Comparison of ENCODE assay signal across 18 mouse cellular contexts in the genomic region with DNA sequence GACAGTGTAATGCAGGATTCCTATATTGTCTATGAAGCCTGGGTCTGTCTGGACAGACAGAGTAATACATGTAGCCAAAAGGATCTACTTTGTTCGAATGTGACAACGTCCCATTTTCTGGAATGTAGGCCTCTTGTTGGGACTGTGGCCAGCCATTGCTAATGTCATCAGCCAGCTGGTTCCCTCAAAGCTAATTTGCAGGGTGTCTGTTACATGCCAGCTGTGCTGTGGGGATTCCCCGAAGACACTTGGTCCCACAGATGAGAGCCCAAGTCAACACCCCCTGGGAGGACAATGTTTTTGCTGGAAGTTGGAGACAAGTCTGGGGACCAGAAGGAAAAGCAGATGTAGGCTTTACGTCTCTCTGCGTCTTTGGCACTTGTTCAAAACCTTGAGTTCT. TPM values are rescaled to one million over a fixed set of nuclear protein-coding genes. Genes with fewer than 3 reads are reported as not detected.
DNase-seq lines count a peak whose midpoint lies in the region; ATAC-seq lines count a peak whose summit lies in the region.
"Had no signal": no experiment of that assay in that cellular context is flagged by ENCODE, and none has a peak within 500 bp of the region (broad histone marks: within the 10 kb centered on the region; RNA-seq: fewer than 3 reads in every experiment).

No protein-coding gene starts in this region.

- H3K9ac ChIP-seq in embryonic facial prominence, embryonic 14.5 days (ENCODE audit: low read depth, low read length) = no peak overlapping the region
- H3K9ac ChIP-seq: intestine, embryonic 15.5 days; limb, embryonic 15.5 days had no signal

- no peak overlapping the region for H3K4me2 ChIP-seq in embryonic facial prominence, embryonic 14.5 days (ENCODE audit: low read depth, low read length)
- H3K4me2 ChIP-seq: intestine, embryonic 15.5 days; limb, embryonic 15.5 days had no signal

- no peaks in the 10 kb centered on the region for H3K27me3 ChIP-seq in embryonic facial prominence, embryonic 14.5 days (replicated peaks; ENCODE audit: control insufficient read depth, insufficient read depth, low read length)
- H3K27me3 ChIP-seq in embryonic facial prominence, embryonic 10.5 days (replicated peaks; ENCODE audit: low read depth, poor library complexity, severe bottlenecking) = no peaks in the 10 kb centered on the region
- H3K27me3 ChIP-seq: intestine, embryonic 15.5 days; limb, embryonic 15.5 days had no signal

- no peaks in the 10 kb centered on the region for H3K36me3 ChIP-seq in embryonic facial prominence, embryonic 14.5 days (ENCODE audit: control insufficient read depth, insufficient read depth, low read length)
- no peaks in the 10 kb centered on the region for H3K36me3 ChIP-seq in embryonic facial prominence, embryonic 10.5 days (replicated peaks)
- H3K36me3 ChIP-seq: forebrain, embryonic 10.5 days; heart, embryonic 10.5 days; hindbrain, embryonic 10.5 days; intestine, embryonic 15.5 days; limb, embryonic 15.5 days had no signal

- WGBS in embryonic facial prominence, embryonic 14.5 days = 78% methylated on average over 5 of the region's 5 CpGs
- WGBS in embryonic facial prominence, embryonic 10.5 days = 94% methylated on average over 5 of the region's 5 CpGs

- H3K4me1 ChIP-seq in embryonic facial prominence, embryonic 14.5 days (ENCODE audit: control insufficient read depth, insufficient read depth, low read length) = no peaks in the 10 kb centered on the region
- 0 out of 2 replicates have a peak, but pooled peaks cover 3% of the 10 kb centered on the region for H3K4me1 ChIP-seq in embryonic facial prominence, embryonic 10.5 days
- H3K4me1 ChIP-seq: forebrain, embryonic 10.5 days; heart, embryonic 10.5 days; hindbrain, embryonic 10.5 days; intestine, embryonic 15.5 days; limb, embryonic 15.5 days had no signal

- H3K4me3 ChIP-seq in embryonic facial prominence, embryonic 14.5 days (ENCODE audit: low read depth, low read length) = no peak overlapping the region
- H3K4me3 ChIP-seq in embryonic facial prominence, embryonic 10.5 days = no peak overlapping the region
- H3K4me3 ChIP-seq: forebrain, embryonic 10.5 days; gastrocnemius, adult 2 months; heart, embryonic 10.5 days; hindbrain, embryonic 10.5 days; intestine, embryonic 15.5 days; limb, embryonic 15.5 days had no signal

- no peak overlapping the region for H3K27ac ChIP-seq in embryonic facial prominence, embryonic 14.5 days (replicated peaks; ENCODE audit: low read depth, low read length)
- no peak overlapping the region for H3K27ac ChIP-seq in embryonic facial prominence, embryonic 10.5 days (replicated peaks)
- H3K27ac ChIP-seq: forebrain, embryonic 10.5 days; gastrocnemius, adult 2 months; heart, embryonic 10.5 days; hindbrain, embryonic 10.5 days; intestine, embryonic 15.5 days; limb, embryonic 15.5 days had no signal

- ATAC-seq in embryonic facial prominence, embryonic 14.5 days (ENCODE audit: low read depth) = peak; percentile 44; the same call in 1 of the 2 replicates
- ATAC-seq in megakaryocyte progenitor cell, adult 5-6 weeks (replicated peaks; ENCODE audit: poor library complexity) = no peak
- ATAC-seq: intestine, embryonic 15.5 days had no signal

- peak; percentile 33 for DNase-seq in embryonic facial prominence, embryonic 14.5 days (ENCODE audit: low spot score)
- no peak for DNase-seq in embryonic facial prominence, embryonic 10.5 days (ENCODE audit: low spot score)
- peak; percentile 46 to 55 for DNase-seq in kidney, postnatal 4 days
- DNase-seq in kidney, adult 11 months = no peak
- DNase-seq in layer of hippocampus, adult 18-20 months (ENCODE audit: low spot score in 2 of 2) = peak; percentile 53 to 61
- peak; percentile 5 for DNase-seq in lung, postnatal 25 days (ENCODE audit: low spot score)
- no peak for DNase-seq in ovary, adult 18-20 months (ENCODE audit: low spot score)
- DNase-seq: adrenal gland, adult 8-10 months; gastrocnemius, adult 2 months; midbrain, embryonic 14.5 days; thymus, postnatal 14 days had no signal

- no peaks in the 10 kb centered on the region for H3K9me3 ChIP-seq in embryonic facial prominence, embryonic 14.5 days (ENCODE audit: control insufficient read depth, low read length)
- no peaks in the 10 kb centered on the region for H3K9me3 ChIP-seq in embryonic facial prominence, embryonic 10.5 days
- H3K9me3 ChIP-seq: forebrain, embryonic 10.5 days; heart, embryonic 10.5 days; hindbrain, embryonic 10.5 days; intestine, embryonic 15.5 days; limb, embryonic 15.5 days had no signal

RNA-seq across cellular contexts. Expression of gene Ngb, which starts 35.9 kb away (rescaled TPM):
- 0.24 and 0.33 TPM in 2 replicates for polyA plus RNA-seq in embryonic facial prominence, embryonic 14.5 days (2014; fragmentation: Nextera tagmentation; extraction: Ambion mirVana)
- polyA plus RNA-seq in embryonic facial prominence, embryonic 10.5 days (2016; fragmentation: Nextera tagmentation; extraction: Ambion mirVana) = 0.12 and 0.18 TPM in 2 replicates
- 1 to 10 TPM; 2.5 to 3.0 TPM for total RNA-seq in layer of hippocampus, adult 18-20 months (2021)
- 0.49 TPM in 1 of 2 replicates, not detected in the other for total RNA-seq in megakaryocyte progenitor cell, adult 5-6 weeks (2015)
- total RNA-seq in megakaryocyte progenitor cell, adult 5-6 weeks (2017) = 0.51 and 0.75 TPM in 2 replicates
- polyA plus RNA-seq: embryonic facial prominence, embryonic 11.5 days had no signal

RNA-seq across cellular contexts. Expression of gene Tmem63c, which starts 45.3 kb away (rescaled TPM):
- polyA plus RNA-seq in embryonic facial prominence, embryonic 14.5 days (2014; fragmentation: Nextera tagmentation; extraction: Ambion mirVana) = 0.74 and 1.4 TPM in 2 replicates
- 0.13 and 0.25 TPM in 2 replicates for polyA plus RNA-seq in embryonic facial prominence, embryonic 10.5 days (2016; fragmentation: Nextera tagmentation; extraction: Ambion mirVana)
- 10 to 100 TPM; 34.9 to 35.3 TPM for total RNA-seq in layer of hippocampus, adult 18-20 months (2021)
- total RNA-seq in megakaryocyte progenitor cell, adult 5-6 weeks (2015) = not detected in 2 replicates
- total RNA-seq in megakaryocyte progenitor cell, adult 5-6 weeks (2017) = not detected in 2 replicates
- total RNA-seq: gastrocnemius, adult 2 months had no signal
- polyA plus RNA-seq: limb, embryonic 15.5 days had no signal

Comparison
In these comparisons a context has a peak if more than half of its experiments do, and no peak if none do; other contexts are left out.
1. DNase-seq: peak in embryonic facial prominence, embryonic 14.5 days (single experiment), kidney, postnatal 4 days (2 of 2), layer of hippocampus, adult 18-20 months (2 of 2) and lung, postnatal 25 days (single experiment); none in embryonic facial prominence, embryonic 10.5 days (single experiment), kidney, adult 11 months (single experiment) and ovary, adult 18-20 months (single experiment).
2. RNA of gene Tmem63c, which starts 45.3 kb away (total RNA-seq): 34.9 to 35.3 TPM in layer of hippocampus, adult 18-20 months; not detected in megakaryocyte progenitor cell, adult 5-6 weeks; every median in the first group is over 10 times any median in the second.